Mouse (Mus musculus) midbrain, embryonic 16.5 days (tissue): ENCODE measurements around the gene Usp31. TPM values are rescaled to one million over a fixed set of nuclear protein-coding genes. Genes with fewer than 3 reads are reported as not detected.

Source experiments
- ATAC-seq: fragments of 200-750 bp; cut with Nextera tagmentation; 2 replicates; pipeline ENCODE4 v1.8.0; 2017; ENCODE audit warnings: moderate TSS enrichment
- H3K27ac ChIP-seq: fragments of 300-500 bp; sonication (generic); 2 replicates; pipeline ENCODE4 v1.5.1; 2014; ENCODE audit warnings: mild to moderate bottlenecking, low read length, mixed read lengths
- H3K27me3 ChIP-seq: fragments of 300-500 bp; sonication (generic); 2 replicates; pipeline ENCODE4 v1.6.1; 2014; ENCODE audit warnings: low read depth, low read length, mixed read lengths; ENCODE audit not compliant: control insufficient read depth, insufficient read depth
- H3K36me3 ChIP-seq: fragments of 300-500 bp; sonication (generic); 2 replicates; pipeline ENCODE4 v1.6.1; 2014; ENCODE audit warnings: mild to moderate bottlenecking, low read length, moderate library complexity, mixed read lengths; ENCODE audit not compliant: control insufficient read depth, insufficient read depth
- H3K4me1 ChIP-seq: fragments of 300-500 bp; sonication (generic); 2 replicates; pipeline ENCODE4 v1.6.1; 2014; ENCODE audit warnings: mild to moderate bottlenecking, low read length, mixed read lengths; ENCODE audit not compliant: control insufficient read depth, insufficient read depth
- H3K4me2 ChIP-seq: fragments of 300-500 bp; sonication (generic); 2 replicates; pipeline ENCODE4 v1.6.1; 2014; ENCODE audit warnings: mild to moderate bottlenecking, low read length, mixed read lengths
- H3K4me3 ChIP-seq: fragments of 300-500 bp; sonication (generic); 2 replicates; pipeline ENCODE4 v1.5.1; 2014; ENCODE audit warnings: low read depth, mild to moderate bottlenecking, low read length, moderate library complexity, mixed read lengths
- H3K9ac ChIP-seq: fragments of 300-500 bp; sonication (generic); 2 replicates; pipeline ENCODE4 v1.6.1; 2014; ENCODE audit warnings: low read depth, low read length, mixed read lengths
- H3K9me3 ChIP-seq: fragments of 300-500 bp; sonication (generic); replicated peaks from 2 replicates; pipeline ENCODE4 v1.6.1; 2014; ENCODE audit warnings: mild to moderate bottlenecking, low read length, mixed read lengths; ENCODE audit not compliant: control insufficient read depth, poor library complexity, severe bottlenecking
- WGBS: fragments of 180-500 bp; shearing (Covaris S2); extraction: QIAGEN DNeasy Blood & Tissue Kit; methylation state at CpG from one replicate; pipeline ENCODE4 v1.1.7; 2014; 5-methylcytosine and 5-hydroxymethylcytosine counted together
- polyA plus RNA-seq: library from polyadenylated mRNA; unstranded; fragments of >200 nt; fragmentation: Nextera tagmentation; extraction: Ambion mirVana; gene quantifications from 2 replicates; pipeline ENCODE4 v1.2.1, GENCODE M21; 2015

The Usp31 gene
- polyA plus RNA-seq, 1 experiment from 2014 or later = 3.0 TPM

DNA sequence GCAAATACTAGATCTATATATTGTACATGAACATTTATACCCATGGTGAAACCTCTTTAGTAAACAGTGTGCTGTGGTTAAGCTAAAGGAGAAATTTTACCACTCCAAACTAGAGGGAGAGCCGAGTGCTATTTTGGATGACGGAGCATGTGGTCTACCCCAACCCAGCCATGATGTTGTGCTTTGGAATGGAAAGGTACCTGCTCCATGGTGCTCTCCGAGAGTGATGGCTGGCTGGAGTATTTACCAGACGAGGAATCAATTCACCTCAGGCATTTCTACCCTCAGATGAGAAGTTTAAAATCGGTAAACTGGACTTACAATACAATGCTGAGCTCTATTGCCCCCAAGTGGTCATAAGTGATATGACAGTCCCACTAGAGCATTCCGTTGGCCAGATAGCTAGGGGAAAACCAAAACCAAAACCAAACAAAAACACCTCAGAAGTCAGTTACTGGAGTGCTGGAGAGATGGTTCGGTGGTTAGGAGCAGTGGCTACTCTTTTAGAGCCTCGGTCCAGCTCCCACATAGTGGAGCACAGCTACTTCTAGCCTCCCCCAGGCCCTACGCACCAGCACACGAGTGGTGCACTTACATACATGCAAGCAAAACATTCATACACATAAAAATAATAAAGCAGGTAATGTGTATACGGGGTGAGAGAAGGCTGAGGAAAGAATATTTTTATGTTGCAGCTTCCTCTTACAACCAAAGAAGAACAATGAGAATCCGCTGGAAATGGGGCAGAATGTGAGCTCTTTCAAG lies 65.9 kb downstream of the Usp31 start:
- ATAC-seq = no peak
- Histone ChIP-seq H3K4me1 (peaks cover 5% of the 10 kb centered on the region), H3K9ac (no peak overlapping the region), H3K9me3 (no peaks in the 10 kb centered on the region), H3K27me3 (no peaks in the 10 kb centered on the region), H3K27ac (no peak overlapping the region), H3K4me2 (no peak overlapping the region), H3K36me3 (no peaks in the 10 kb centered on the region; the same call in 1 of the 2 replicates), H3K4me3 (no peak overlapping the region)
- 57% methylated on average over 12 of the region's 12 CpGs for WGBS

DNA sequence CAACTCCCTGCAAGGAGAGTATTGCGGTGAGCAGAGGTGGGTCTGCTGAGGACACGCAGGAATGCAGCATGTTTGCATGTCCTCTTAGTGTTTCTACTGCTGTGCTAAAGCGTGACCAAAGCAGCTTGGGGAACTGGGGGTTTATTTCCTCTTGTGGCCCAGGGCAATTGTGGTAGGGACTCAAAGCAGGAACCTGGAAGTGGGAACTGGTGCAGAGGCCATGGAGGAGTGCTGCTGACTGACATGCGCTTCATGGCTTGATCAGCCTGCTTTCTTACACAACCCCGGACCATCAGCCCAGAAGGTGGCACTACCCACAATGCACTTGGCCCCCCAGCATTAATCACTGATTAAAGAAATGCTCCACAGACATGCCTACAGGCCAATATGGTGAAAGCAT lies 70.3 kb downstream of the Usp31 start:
- no peak overlapping the region for H3K9ac ChIP-seq
- 81% methylated on average over 5 of the region's 5 CpGs for WGBS
- H3K27me3 ChIP-seq = no peaks in the 10 kb centered on the region
- H3K4me2 ChIP-seq = no peak overlapping the region
- H3K4me3 ChIP-seq = no peak overlapping the region
- peaks cover 5% of the 10 kb centered on the region for H3K4me1 ChIP-seq
- 0 out of 2 replicates have a peak, but pooled peaks cover 2% of the 10 kb centered on the region for H3K9me3 ChIP-seq
- H3K27ac ChIP-seq = no peak overlapping the region
- no peaks in the 10 kb centered on the region for H3K36me3 ChIP-seq
- no peak for ATAC-seq

GRCm38 (mm10) chr7:121634236-121634635 lies 72.8 kb downstream of the Usp31 start:
- no peak overlapping the region for H3K4me2 ChIP-seq
- no peaks in the 10 kb centered on the region for H3K36me3 ChIP-seq
- peaks cover 4% of the 10 kb centered on the region for H3K4me1 ChIP-seq
- H3K27ac ChIP-seq = no peak overlapping the region
- 48% methylated on average over 3 of the region's 3 CpGs for WGBS
- H3K4me3 ChIP-seq = no peak overlapping the region
- no peaks in the 10 kb centered on the region for H3K27me3 ChIP-seq
- ATAC-seq = no peak
- 0 out of 2 replicates have a peak, but pooled peaks cover 2% of the 10 kb centered on the region for H3K9me3 ChIP-seq
- no peak overlapping the region for H3K9ac ChIP-seq

- 64% methylated on average over 9 of the region's 9 CpGs for WGBS
- H3K9me3 ChIP-seq = no peaks in the 10 kb centered on the region
- H3K27ac ChIP-seq = no peak overlapping the region; the same call in 1 of the 2 replicates
- H3K27me3 ChIP-seq = no peaks in the 10 kb centered on the region
- H3K4me3 ChIP-seq = no peak overlapping the region
- H3K4me1 ChIP-seq = peaks cover 3% of the 10 kb centered on the region; the same call in 1 of the 2 replicates
- H3K4me2 ChIP-seq = no peak overlapping the region
- H3K36me3 ChIP-seq = no peaks in the 10 kb centered on the region
- ATAC-seq = peak; percentile 51; the same call in 1 of the 2 replicates
- no peak overlapping the region for H3K9ac ChIP-seq
Observed at GRCm38 (mm10) chr7:121622835-121623420, 84.1 kb downstream of the Usp31 start.

DNA sequence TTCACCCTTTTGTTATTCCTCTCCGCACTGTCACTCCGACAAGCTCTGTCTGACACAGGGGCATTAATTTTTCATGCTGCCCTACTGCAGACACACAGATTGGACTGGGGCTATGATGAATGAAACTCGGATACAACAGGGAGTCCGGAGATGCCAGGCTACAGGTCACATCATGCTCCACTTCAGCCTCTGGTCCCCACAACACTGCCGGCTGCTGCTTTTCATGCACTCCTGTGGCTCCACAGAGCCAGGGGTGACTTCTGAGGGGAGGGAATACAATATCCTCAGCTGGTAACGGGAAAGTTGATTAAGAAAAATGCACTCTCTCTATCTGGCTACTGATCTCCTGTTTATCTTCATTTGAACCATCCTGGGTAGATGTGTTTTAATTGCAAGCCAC lies 84.6 kb downstream of the Usp31 start:
- Histone ChIP-seq H3K36me3 (no peaks in the 10 kb centered on the region), H3K27ac (peak overlapping the region; percentile 56; the same call in 1 of the 2 replicates), H3K9me3 (no peaks in the 10 kb centered on the region), H3K4me3 (no peak overlapping the region), H3K4me2 (peak overlapping the region; percentile 12; the same call in 1 of the 2 replicates), H3K27me3 (no peaks in the 10 kb centered on the region), H3K4me1 (peaks cover 3% of the 10 kb centered on the region; the same call in 1 of the 2 replicates), H3K9ac (no peak overlapping the region)
- 33% methylated on average over 6 of the region's 6 CpGs for WGBS
- ATAC-seq = peak; percentile 58; the same call in 1 of the 2 replicates

DNA sequence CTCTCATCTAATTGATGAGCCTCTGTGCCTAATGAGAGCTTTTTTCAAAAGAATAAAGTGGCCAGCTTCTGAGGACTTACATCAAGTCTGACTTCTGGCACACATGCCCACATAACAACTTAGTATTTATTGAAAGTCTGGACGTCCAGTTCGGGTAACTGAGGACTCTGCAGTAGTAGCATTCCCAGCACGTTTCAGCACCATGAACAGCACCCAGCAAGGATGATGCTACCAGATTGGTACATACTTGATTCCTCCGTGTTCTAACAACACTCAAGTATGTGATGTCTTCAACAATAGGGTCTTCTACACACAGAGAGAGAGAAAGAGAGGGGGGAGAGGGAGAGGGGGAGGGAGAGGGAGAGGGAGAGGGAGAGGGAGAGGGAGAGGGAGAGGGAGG lies 105.4 kb downstream of the Usp31 start:
- Histone ChIP-seq H3K4me3 (no peak overlapping the region), H3K27ac (no peak overlapping the region), H3K4me1 (no peaks in the 10 kb centered on the region), H3K36me3 (no peaks in the 10 kb centered on the region), H3K9me3 (no peaks in the 10 kb centered on the region), H3K27me3 (no peaks in the 10 kb centered on the region), H3K9ac (no peak overlapping the region), H3K4me2 (no peak overlapping the region)
- WGBS = 33% methylated on average over 4 of the region's 4 CpGs
- ATAC-seq = no peak

GRCm38 (mm10) chr7:121596401-121596800 lies 110.7 kb downstream of the Usp31 start:
- WGBS = 80% methylated on average over 3 of the region's 3 CpGs
- Histone ChIP-seq H3K4me3 (no peak overlapping the region), H3K4me2 (no peak overlapping the region), H3K27me3 (no peaks in the 10 kb centered on the region), H3K36me3 (no peaks in the 10 kb centered on the region), H3K4me1 (no peaks in the 10 kb centered on the region), H3K9ac (no peak overlapping the region), H3K27ac (no peak overlapping the region), H3K9me3 (no peaks in the 10 kb centered on the region)
- ATAC-seq = no peak

DNA sequence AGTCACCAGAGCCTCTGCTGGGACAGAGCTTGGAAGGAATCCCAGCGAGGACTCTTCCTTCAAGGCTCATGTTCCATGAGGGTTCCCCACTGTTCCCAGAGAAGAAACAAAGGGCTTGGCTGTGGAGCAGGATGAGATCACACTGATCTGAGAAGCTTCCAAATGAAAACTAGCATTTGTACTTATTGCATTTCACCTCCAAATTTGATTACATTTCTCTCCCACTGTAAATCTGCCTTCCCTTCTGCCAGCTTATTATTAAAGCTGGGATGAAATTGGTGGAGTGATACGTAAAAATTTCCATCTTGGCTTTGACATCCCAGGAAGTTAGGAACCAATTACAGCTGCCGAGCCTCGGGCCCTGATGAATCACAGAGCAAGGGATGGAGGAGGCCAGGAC lies 111.6 kb downstream of the Usp31 start:
- H3K27me3 ChIP-seq = no peaks in the 10 kb centered on the region
- no peaks in the 10 kb centered on the region for H3K4me1 ChIP-seq
- H3K36me3 ChIP-seq = no peaks in the 10 kb centered on the region
- no peaks in the 10 kb centered on the region for H3K9me3 ChIP-seq
- 82% methylated on average over 4 of the region's 4 CpGs for WGBS
- no peak overlapping the region for H3K9ac ChIP-seq
- no peak overlapping the region for H3K27ac ChIP-seq
- no peak overlapping the region for H3K4me3 ChIP-seq
- ATAC-seq = no peak
- H3K4me2 ChIP-seq = no peak overlapping the region

- no peak overlapping the region for H3K27ac ChIP-seq
- ATAC-seq = no peak
- no peak overlapping the region for H3K4me3 ChIP-seq
- H3K4me1 ChIP-seq = no peaks in the 10 kb centered on the region
- H3K4me2 ChIP-seq = no peak overlapping the region
- WGBS = 86% methylated on average over 5 of the region's 5 CpGs
- H3K36me3 ChIP-seq = no peaks in the 10 kb centered on the region
- no peaks in the 10 kb centered on the region for H3K9me3 ChIP-seq
- H3K27me3 ChIP-seq = no peaks in the 10 kb centered on the region
- H3K9ac ChIP-seq = no peak overlapping the region
Observed at GRCm38 (mm10) chr7:121595085-121595484, 112.0 kb downstream of the Usp31 start.
